Mouse (Mus musculus): ENCODE results near the gene Olfr479. TPM values are rescaled to one million over a fixed set of nuclear protein-coding genes. Genes with fewer than 3 reads are reported as not detected.
"Not testable (repeated sequence)": the region's sequence is repeated elsewhere in the genome, so short reads cannot be mapped to it uniquely, and the experiment has no call there.

The Olfr479 gene
- not detected in 2 replicates for polyA plus RNA-seq (2016; fragmentation: Nextera tagmentation; extraction: Ambion mirVana)

- Histone ChIP-seq H3K9ac (replicated peaks) (no peak within 1 kb of the TSS), H3K9me3 (no peaks in the 10 kb centered on the region), H3K4me3 (no peak within 1 kb of the TSS), H3K4me2 (replicated peaks) (no peak within 1 kb of the TSS), H3K27me3 (no peaks in the 10 kb centered on the region), H3K4me1 (no peaks in the 10 kb centered on the region), H3K36me3 (no peaks in the 10 kb centered on the region), H3K27ac (replicated peaks) (no peak within 1 kb of the TSS)
- WGBS = 88% methylated on average over 2 of the region's 2 CpGs
- no peak for ATAC-seq (ENCODE audit: low FRiP score, low read depth)
Measured at GRCm38 (mm10) chr7:108050393-108050792, at the start of gene Olfr479. Gene Olfr479 (plus strand): TSS chr7:108050693.

GRCm38 (mm10) chr7:108014256-108014655 lies 36.2 kb upstream of the Olfr479 start:
- H3K27ac ChIP-seq (replicated peaks); H3K27me3 ChIP-seq; H3K9ac ChIP-seq (replicated peaks); H3K4me3 ChIP-seq; ATAC-seq (ENCODE audit: low FRiP score, low read depth); H3K36me3 ChIP-seq; H3K4me2 ChIP-seq (replicated peaks); H3K9me3 ChIP-seq; H3K4me1 ChIP-seq: not testable (repeated sequence)

- H3K4me1 ChIP-seq = no peaks in the 10 kb centered on the region
- no peak within 1 kb of the TSS for H3K27ac ChIP-seq (replicated peaks)
- H3K4me3 ChIP-seq = no peak within 1 kb of the TSS
- H3K9ac ChIP-seq (replicated peaks) = no peak within 1 kb of the TSS
- no peak for ATAC-seq (ENCODE audit: low FRiP score, low read depth)
- no peaks in the 10 kb centered on the region for H3K9me3 ChIP-seq
- WGBS = 84% methylated on average over 3 of the region's 3 CpGs
- H3K4me2 ChIP-seq (replicated peaks) = no peak within 1 kb of the TSS
- H3K36me3 ChIP-seq = no peaks in the 10 kb centered on the region
- H3K27me3 ChIP-seq = no peaks in the 10 kb centered on the region
Measured at GRCm38 (mm10) chr7:108033889-108034288, 16.6 kb upstream of the Olfr479 start, which contains the start of gene Olfr478. Gene Olfr478 (minus strand): TSS chr7:108033989.

- Histone ChIP-seq H3K36me3 (no peaks in the 10 kb centered on the region), H3K4me2 (replicated peaks) (no peak within 1 kb of the TSS), H3K4me1 (no peaks in the 10 kb centered on the region), H3K27me3 (no peaks in the 10 kb centered on the region), H3K4me3 (no peak within 1 kb of the TSS), H3K27ac (replicated peaks) (no peak within 1 kb of the TSS), H3K9me3 (no peaks in the 10 kb centered on the region), H3K9ac (replicated peaks) (no peak within 1 kb of the TSS)
- ATAC-seq (ENCODE audit: low FRiP score, low read depth) = no peak
- WGBS = 83% methylated on average over 1 of the region's 1 CpGs
Measured at GRCm38 (mm10) chr7:108067246-108067645, 16.8 kb downstream of the Olfr479 start, which contains the start of gene Olfr480. Gene Olfr480 (minus strand): TSS chr7:108067346.

- ATAC-seq (ENCODE audit: low FRiP score, low read depth) = no peak
- Histone ChIP-seq H3K27me3 (no peaks in the 10 kb centered on the region), H3K4me2 (replicated peaks) (no peak within 1 kb of the TSS), H3K36me3 (no peaks in the 10 kb centered on the region), H3K27ac (replicated peaks) (no peak within 1 kb of the TSS), H3K4me1 (no peaks in the 10 kb centered on the region), H3K4me3 (no peak within 1 kb of the TSS), H3K9ac (replicated peaks) (no peak within 1 kb of the TSS), H3K9me3 (no peaks in the 10 kb centered on the region)
Measured at GRCm38 (mm10) chr7:108079555-108079954, 29.1 kb downstream of the Olfr479 start, which contains the start of gene Olfr481. Gene Olfr481 (plus strand): TSS chr7:108079855.

GRCm38 (mm10) chr7:108097486-108097885 lies 47.0 kb downstream of the Olfr479 start, which contains the start of gene Olfr482:
Gene Olfr482 (minus strand): TSS chr7:108097586.
- WGBS = 85% methylated on average over 1 of the region's 1 CpGs

GRCm38 (mm10) chr7:108100549-108100948 lies 50.1 kb downstream of the Olfr479 start, which contains the start of gene Olfr483:
Gene Olfr483 (plus strand): TSS chr7:108100849.
- no peaks in the 10 kb centered on the region for H3K4me1 ChIP-seq
- H3K27ac ChIP-seq (replicated peaks) = no peak within 1 kb of the TSS
- no peak within 1 kb of the TSS for H3K9ac ChIP-seq (replicated peaks)
- H3K4me3 ChIP-seq = no peak within 1 kb of the TSS
- H3K27me3 ChIP-seq = no peaks in the 10 kb centered on the region
- ATAC-seq (ENCODE audit: low FRiP score, low read depth) = no peak
- 91% methylated on average over 1 of the region's 1 CpGs for WGBS
- no peak within 1 kb of the TSS for H3K4me2 ChIP-seq (replicated peaks)
- H3K9me3 ChIP-seq = no peaks in the 10 kb centered on the region
- no peaks in the 10 kb centered on the region for H3K36me3 ChIP-seq

More at GRCm38 (mm10) chr7:108097486-108097885, 47.0 kb downstream of the Olfr479 start, which contains the start of gene Olfr482:
- no peaks in the 10 kb centered on the region for H3K9me3 ChIP-seq
- H3K27ac ChIP-seq (replicated peaks) = no peak within 1 kb of the TSS
- no peaks in the 10 kb centered on the region for H3K4me1 ChIP-seq
- no peak within 1 kb of the TSS for H3K9ac ChIP-seq (replicated peaks)
- H3K4me2 ChIP-seq (replicated peaks) = no peak within 1 kb of the TSS
- no peak within 1 kb of the TSS for H3K4me3 ChIP-seq
- ATAC-seq (ENCODE audit: low FRiP score, low read depth) = no peak
- H3K27me3 ChIP-seq = no peaks in the 10 kb centered on the region
- H3K36me3 ChIP-seq = no peaks in the 10 kb centered on the region

Other genes with a start within 250 kb of the Olfr479 start
- gene Ovch2, start 249.5 kb upstream of the Olfr479 start, polyA plus RNA-seq (2016; fragmentation: Nextera tagmentation; extraction: Ambion mirVana) = not detected in 2 replicates
- gene Olfr467, start 238.4 kb upstream of the Olfr479 start, polyA plus RNA-seq (2016; fragmentation: Nextera tagmentation; extraction: Ambion mirVana) = not detected in 2 replicates
- not detected in 2 replicates for gene Olfr469, start 225.2 kb upstream of the Olfr479 start, polyA plus RNA-seq (2016; fragmentation: Nextera tagmentation; extraction: Ambion mirVana)
- not detected in 2 replicates for gene Olfr470, start 203.2 kb upstream of the Olfr479 start, polyA plus RNA-seq (2016; fragmentation: Nextera tagmentation; extraction: Ambion mirVana)
- gene Olfr472, start 152.8 kb upstream of the Olfr479 start, polyA plus RNA-seq (2016; fragmentation: Nextera tagmentation; extraction: Ambion mirVana) = not detected in 2 replicates
- gene Olfr473, start 120.2 kb upstream of the Olfr479 start, polyA plus RNA-seq (2016; fragmentation: Nextera tagmentation; extraction: Ambion mirVana) = not detected in 2 replicates
- not detected in 2 replicates for gene Olfr474, start 96.0 kb upstream of the Olfr479 start, polyA plus RNA-seq (2016; fragmentation: Nextera tagmentation; extraction: Ambion mirVana)
- not detected in 2 replicates for gene Olfr476, start 85.9 kb upstream of the Olfr479 start, polyA plus RNA-seq (2016; fragmentation: Nextera tagmentation; extraction: Ambion mirVana)
- not detected in 2 replicates for gene Olfr477, start 64.0 kb upstream of the Olfr479 start, polyA plus RNA-seq (2016; fragmentation: Nextera tagmentation; extraction: Ambion mirVana)
- gene Olfr478, start 16.7 kb upstream of the Olfr479 start, polyA plus RNA-seq (2016; fragmentation: Nextera tagmentation; extraction: Ambion mirVana) = not detected in 2 replicates
- gene Olfr480, start 16.7 kb downstream of the Olfr479 start, polyA plus RNA-seq (2016; fragmentation: Nextera tagmentation; extraction: Ambion mirVana) = not detected in 2 replicates
- not detected in 2 replicates for gene Olfr481, start 29.2 kb downstream of the Olfr479 start, polyA plus RNA-seq (2016; fragmentation: Nextera tagmentation; extraction: Ambion mirVana)
- not detected in 2 replicates for gene Olfr482, start 46.9 kb downstream of the Olfr479 start, polyA plus RNA-seq (2016; fragmentation: Nextera tagmentation; extraction: Ambion mirVana)
- not detected in 2 replicates for gene Olfr483, start 50.2 kb downstream of the Olfr479 start, polyA plus RNA-seq (2016; fragmentation: Nextera tagmentation; extraction: Ambion mirVana)
- not detected in 2 replicates for gene Olfr484, start 76.8 kb downstream of the Olfr479 start, polyA plus RNA-seq (2016; fragmentation: Nextera tagmentation; extraction: Ambion mirVana)
- 0.25 TPM in 1 of 2 replicates, not detected in the other for gene Olfr485, start 109.2 kb downstream of the Olfr479 start, polyA plus RNA-seq (2016; fragmentation: Nextera tagmentation; extraction: Ambion mirVana)
- gene Olfr486, start 122.0 kb downstream of the Olfr479 start, polyA plus RNA-seq (2016; fragmentation: Nextera tagmentation; extraction: Ambion mirVana) = not detected in 2 replicates
- not detected in 2 replicates for gene Olfr487, start 163.9 kb downstream of the Olfr479 start, polyA plus RNA-seq (2016; fragmentation: Nextera tagmentation; extraction: Ambion mirVana)
- gene Olfr488, start 207.7 kb downstream of the Olfr479 start, polyA plus RNA-seq (2016; fragmentation: Nextera tagmentation; extraction: Ambion mirVana) = not detected in 2 replicates
- not detected in 2 replicates for gene Olfr490, start 238.2 kb downstream of the Olfr479 start, polyA plus RNA-seq (2016; fragmentation: Nextera tagmentation; extraction: Ambion mirVana)

Measured in midbrain, embryonic 12.5 days (tissue).